Mouse (Mus musculus): ENCODE measurements at regions not wholly inside any gene's neighbourhood (a gene's known extent, or its start where the extent isn't known, plus 50 kb on each side); places are given as distances from the start of the nearest gene placed in this dataset.
"Not testable (repeated sequence)": the region's sequence is repeated elsewhere in the genome, so short reads cannot be mapped to it uniquely, and the experiment has no call there.

- H3K36me3 ChIP-seq: no peaks in the 10 kb centered on the region
- no peaks in the 10 kb centered on the region for H3K4me1 ChIP-seq
- WGBS: 89% methylated on average over 5 of the region's 5 CpGs
- H3K27ac ChIP-seq (replicated peaks): no peak overlapping the region
- no peaks in the 10 kb centered on the region for H3K9me3 ChIP-seq (replicated peaks)
- H3K27me3 ChIP-seq (ENCODE audit: low read depth, poor library complexity, severe bottlenecking): no peaks in the 10 kb centered on the region
- H3K4me3 ChIP-seq: no peak overlapping the region
- no peak for DNase-seq (ENCODE audit: low spot score)
These were observed 74.8 kb upstream of the Tcerg1l start for GRCm38 (mm10) chr7:138472371-138472770.

- no peak for DNase-seq (ENCODE audit: low spot score)
- H3K27ac ChIP-seq (replicated peaks): no peak overlapping the region
- no peaks in the 10 kb centered on the region for H3K36me3 ChIP-seq
- no peaks in the 10 kb centered on the region for H3K4me1 ChIP-seq
- H3K9me3 ChIP-seq (replicated peaks): no peaks in the 10 kb centered on the region
- no peak overlapping the region for H3K4me3 ChIP-seq
- H3K27me3 ChIP-seq (ENCODE audit: low read depth, poor library complexity, severe bottlenecking): no peaks in the 10 kb centered on the region
- WGBS: 88% methylated on average over 4 of the region's 4 CpGs
These were observed 71.7 kb upstream of the Tcerg1l start for GRCm38 (mm10) chr7:138469211-138469610.

- no peaks in the 10 kb centered on the region for H3K27me3 ChIP-seq (ENCODE audit: low read depth, poor library complexity, severe bottlenecking)
- no peaks in the 10 kb centered on the region for H3K9me3 ChIP-seq (replicated peaks)
- no peak for DNase-seq (ENCODE audit: low spot score)
- WGBS: 96% methylated on average over 2 of the region's 2 CpGs
- H3K36me3 ChIP-seq: no peaks in the 10 kb centered on the region
- H3K27ac ChIP-seq (replicated peaks): no peak overlapping the region
- no peak overlapping the region for H3K4me3 ChIP-seq
- H3K4me1 ChIP-seq: no peaks in the 10 kb centered on the region
These were observed 70.9 kb upstream of the Tcerg1l start for GRCm38 (mm10) chr7:138468436-138468835.

- H3K27me3 ChIP-seq (ENCODE audit: low read depth, poor library complexity, severe bottlenecking): no peaks in the 10 kb centered on the region
- 87% methylated on average over 2 of the region's 2 CpGs for WGBS
- DNase-seq (ENCODE audit: low spot score): no peak
- no peaks in the 10 kb centered on the region for H3K4me1 ChIP-seq
- no peaks in the 10 kb centered on the region for H3K36me3 ChIP-seq
- H3K4me3 ChIP-seq: no peak overlapping the region
- no peaks in the 10 kb centered on the region for H3K9me3 ChIP-seq (replicated peaks)
- no peak overlapping the region for H3K27ac ChIP-seq (replicated peaks)
These were observed 70.5 kb upstream of the Tcerg1l start for GRCm38 (mm10) chr7:138467981-138468380.

GRCm38 (mm10) chr7:138467386-138467785, 69.9 kb upstream of the Tcerg1l start:
- Histone ChIP-seq H3K9me3 (replicated peaks) (no peaks in the 10 kb centered on the region), H3K4me3 (no peak overlapping the region), H3K27me3 (ENCODE audit: low read depth, poor library complexity, severe bottlenecking) (no peaks in the 10 kb centered on the region), H3K36me3 (no peaks in the 10 kb centered on the region), H3K27ac (replicated peaks) (no peak overlapping the region), H3K4me1 (no peaks in the 10 kb centered on the region)
- no peak for DNase-seq (ENCODE audit: low spot score)
- WGBS: 73% methylated on average over 1 of the region's 1 CpGs

GRCm38 (mm10) chr7:138457964-138458363, 60.4 kb upstream of the Tcerg1l start:
- Histone ChIP-seq H3K4me1 (peaks cover 10% of the 10 kb centered on the region; the same call in 1 of the 2 replicates), H3K27ac (replicated peaks) (no peak overlapping the region), H3K27me3 (ENCODE audit: low read depth, poor library complexity, severe bottlenecking) (no peaks in the 10 kb centered on the region), H3K36me3 (no peaks in the 10 kb centered on the region), H3K4me3 (no peak overlapping the region), H3K9me3 (replicated peaks) (no peaks in the 10 kb centered on the region)
- 48% methylated on average over 7 of the region's 7 CpGs for WGBS
- DNase-seq (ENCODE audit: low spot score): no peak

GRCm38 (mm10) chr7:138455371-138455770, 57.8 kb upstream of the Tcerg1l start:
- H3K36me3 ChIP-seq: no peaks in the 10 kb centered on the region
- 85% methylated on average over 3 of the region's 3 CpGs for WGBS
- H3K27me3 ChIP-seq (ENCODE audit: low read depth, poor library complexity, severe bottlenecking): no peaks in the 10 kb centered on the region
- DNase-seq (ENCODE audit: low spot score): no peak
- peaks cover 10% of the 10 kb centered on the region; the same call in 1 of the 2 replicates for H3K4me1 ChIP-seq
- H3K27ac ChIP-seq (replicated peaks): no peak overlapping the region
- H3K4me3 ChIP-seq: no peak overlapping the region
- no peaks in the 10 kb centered on the region for H3K9me3 ChIP-seq (replicated peaks)

GRCm38 (mm10) chr7:138454498-138455225, 57.1 kb upstream of the Tcerg1l start:
- WGBS: 55% methylated on average over 14 of the region's 14 CpGs
- H3K4me3 ChIP-seq; H3K27ac ChIP-seq (replicated peaks); DNase-seq (ENCODE audit: low spot score); H3K9me3 ChIP-seq (replicated peaks); H3K36me3 ChIP-seq; H3K27me3 ChIP-seq (ENCODE audit: low read depth, poor library complexity, severe bottlenecking); H3K4me1 ChIP-seq: not testable (repeated sequence)

GRCm38 (mm10) chr7:138451321-138451720, 53.8 kb upstream of the Tcerg1l start:
- DNase-seq (ENCODE audit: low spot score): no peak
- Histone ChIP-seq H3K4me3 (no peak overlapping the region), H3K36me3 (no peaks in the 10 kb centered on the region), H3K4me1 (peaks cover 6% of the 10 kb centered on the region; the same call in 1 of the 2 replicates), H3K27ac (replicated peaks) (no peak overlapping the region), H3K9me3 (replicated peaks) (no peaks in the 10 kb centered on the region), H3K27me3 (ENCODE audit: low read depth, poor library complexity, severe bottlenecking) (no peaks in the 10 kb centered on the region)

- H3K4me1 ChIP-seq: no peaks in the 10 kb centered on the region
- H3K9me3 ChIP-seq (replicated peaks): no peaks in the 10 kb centered on the region
- H3K4me3 ChIP-seq: no peak overlapping the region
- no peaks in the 10 kb centered on the region for H3K36me3 ChIP-seq
- DNase-seq (ENCODE audit: low spot score): no peak
- H3K27me3 ChIP-seq (ENCODE audit: low read depth, poor library complexity, severe bottlenecking): no peaks in the 10 kb centered on the region
- no peak overlapping the region for H3K27ac ChIP-seq (replicated peaks)
- 82% methylated on average over 7 of the region's 7 CpGs for WGBS
These were observed 51.0 kb upstream of the Tcerg1l start for GRCm38 (mm10) chr7:138448519-138448918.

Measured in midbrain, embryonic 10.5 days (tissue).